Mouse (Mus musculus): ENCODE data around the gene Ccdc148. TPM values are rescaled to one million over a fixed set of nuclear protein-coding genes. Genes with fewer than 3 reads are reported as not detected.

The Ccdc148 gene
- polyA plus RNA-seq, 1 experiment, result 0.09 TPM

DNA sequence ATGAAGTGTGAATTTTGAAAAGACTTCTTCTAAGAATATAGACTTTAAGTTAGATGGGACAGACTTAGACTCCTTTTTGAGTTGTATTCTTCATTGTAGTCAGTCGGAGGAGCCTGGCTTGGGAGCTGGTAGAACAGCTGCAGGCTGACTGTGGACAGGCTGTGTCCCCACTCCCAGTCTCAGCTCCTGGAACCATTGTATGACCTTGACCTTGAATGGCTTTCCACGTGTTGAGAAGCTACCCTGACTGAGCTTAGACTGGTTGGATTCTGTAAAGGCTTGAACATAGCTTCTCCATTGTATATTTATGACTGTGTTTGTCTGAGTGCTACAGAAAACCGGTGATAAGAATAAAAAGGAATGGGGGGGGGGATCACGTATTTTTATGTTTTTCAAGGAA is 36.7 kb upstream of the Ccdc148 start:
- no peak for DNase-seq
- WGBS, result 85% methylated on average over 4 of the region's 4 CpGs
- Histone ChIP-seq H3K4me3 (replicated peaks; ENCODE audit: extremely low read depth, low read depth, low read length) (no peak overlapping the region), H3K4me1 (ENCODE audit: control insufficient read depth, insufficient read depth, low read length) (no peaks in the 10 kb centered on the region; the same call in 1 of the 2 replicates)
- TF ChIP-seq POLR2A (IDR thresholded peaks at IDR 0.05; ENCODE audit: borderline replicate concordance, extremely low read depth, low read depth, low read length) (no peak), CTCF (IDR thresholded peaks at IDR 0.05; ENCODE audit: insufficient read depth, low read length) (no peak)

DNA sequence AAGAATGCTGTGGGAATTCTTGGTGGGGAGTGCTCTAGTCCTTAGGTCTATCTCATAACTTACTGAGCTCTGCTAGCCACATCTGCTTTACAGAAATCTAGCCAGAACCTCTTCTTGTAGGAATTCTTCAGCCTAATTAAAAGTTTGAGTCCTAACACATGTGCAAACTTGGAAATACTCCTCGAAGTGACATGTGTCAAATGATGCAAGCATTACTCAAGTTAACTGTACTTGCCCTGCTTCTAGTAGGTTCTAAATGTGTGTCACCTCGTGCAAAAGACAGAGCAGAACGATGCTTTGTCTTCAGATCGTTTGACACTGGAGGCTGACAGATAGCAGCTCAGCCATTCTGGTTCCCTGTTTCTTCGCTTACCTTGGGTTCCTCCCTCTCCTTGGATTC is 32.6 kb upstream of the Ccdc148 start:
- no peak for TF ChIP-seq CTCF (IDR thresholded peaks at IDR 0.05; ENCODE audit: insufficient read depth, low read length)
- no peak for TF ChIP-seq POLR2A (IDR thresholded peaks at IDR 0.05; ENCODE audit: borderline replicate concordance, extremely low read depth, low read depth, low read length)
- Histone ChIP-seq H3K4me1 (ENCODE audit: control insufficient read depth, insufficient read depth, low read length) (peaks cover 6% of the 10 kb centered on the region), H3K4me3 (replicated peaks; ENCODE audit: extremely low read depth, low read depth, low read length) (no peak overlapping the region)
- 46% methylated on average over 5 of the region's 5 CpGs for WGBS
- no peak for DNase-seq

DNA sequence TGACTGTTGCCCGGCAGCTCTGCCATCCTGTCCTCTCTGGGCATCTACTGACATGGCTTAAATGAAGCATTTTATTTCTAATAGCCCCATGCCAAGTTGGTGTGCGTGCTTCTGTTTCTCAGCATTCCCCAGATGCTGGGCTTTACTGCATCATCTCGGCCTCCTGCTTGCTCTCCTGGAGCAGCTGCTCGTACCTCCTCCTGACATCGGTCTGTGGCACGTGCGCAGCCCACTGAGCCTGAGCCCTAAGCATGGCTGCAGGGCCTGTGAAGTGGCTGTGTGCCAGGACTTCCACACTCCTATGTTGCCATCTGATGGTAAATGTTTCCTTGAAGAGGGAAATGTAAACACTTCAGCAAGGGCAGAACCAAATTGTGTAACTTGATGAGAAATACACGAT is 31.0 kb upstream of the Ccdc148 start:
- TF ChIP-seq CTCF (IDR thresholded peaks at IDR 0.05; ENCODE audit: insufficient read depth, low read length) (no peak), POLR2A (IDR thresholded peaks at IDR 0.05; ENCODE audit: borderline replicate concordance, extremely low read depth, low read depth, low read length) (no peak)
- H3K4me3 ChIP-seq (replicated peaks; ENCODE audit: extremely low read depth, low read depth, low read length), result no peak overlapping the region
- WGBS, result 61% methylated on average over 8 of the region's 8 CpGs

DNA sequence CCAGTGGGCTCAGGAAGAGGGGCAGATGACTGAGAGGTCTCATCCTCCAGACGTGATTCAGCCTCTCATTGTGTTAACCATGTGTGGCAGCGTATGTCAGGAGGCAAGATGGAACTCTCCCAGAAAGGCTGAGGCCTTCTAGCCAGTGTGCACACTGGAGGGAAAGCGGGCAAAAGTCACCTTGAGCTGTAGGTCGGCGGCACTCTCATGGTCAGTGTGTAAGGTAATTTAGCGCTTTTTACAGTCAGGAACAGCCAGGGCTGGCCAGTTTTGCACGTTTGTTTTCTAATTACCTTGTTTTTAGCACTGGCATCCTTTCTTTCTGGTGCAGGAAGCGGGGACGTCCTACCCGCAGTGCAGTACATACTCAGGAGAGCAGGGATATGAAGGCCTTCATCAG is 29.7 kb upstream of the Ccdc148 start:
- TF ChIP-seq CTCF (IDR thresholded peaks at IDR 0.05; ENCODE audit: insufficient read depth, low read length) (no peak), POLR2A (IDR thresholded peaks at IDR 0.05; ENCODE audit: borderline replicate concordance, extremely low read depth, low read depth, low read length) (no peak)
- Histone ChIP-seq H3K4me1 (ENCODE audit: control insufficient read depth, insufficient read depth, low read length) (peaks cover 6% of the 10 kb centered on the region), H3K4me3 (replicated peaks; ENCODE audit: extremely low read depth, low read depth, low read length) (no peak overlapping the region)
- no peak for DNase-seq
- 89% methylated on average over 10 of the region's 10 CpGs for WGBS

More for the DNA sequence above, 31.0 kb upstream of the Ccdc148 start:
- peaks cover 6% of the 10 kb centered on the region for H3K4me1 ChIP-seq (ENCODE audit: control insufficient read depth, insufficient read depth, low read length)
- DNase-seq, result peak; percentile 39

DNA sequence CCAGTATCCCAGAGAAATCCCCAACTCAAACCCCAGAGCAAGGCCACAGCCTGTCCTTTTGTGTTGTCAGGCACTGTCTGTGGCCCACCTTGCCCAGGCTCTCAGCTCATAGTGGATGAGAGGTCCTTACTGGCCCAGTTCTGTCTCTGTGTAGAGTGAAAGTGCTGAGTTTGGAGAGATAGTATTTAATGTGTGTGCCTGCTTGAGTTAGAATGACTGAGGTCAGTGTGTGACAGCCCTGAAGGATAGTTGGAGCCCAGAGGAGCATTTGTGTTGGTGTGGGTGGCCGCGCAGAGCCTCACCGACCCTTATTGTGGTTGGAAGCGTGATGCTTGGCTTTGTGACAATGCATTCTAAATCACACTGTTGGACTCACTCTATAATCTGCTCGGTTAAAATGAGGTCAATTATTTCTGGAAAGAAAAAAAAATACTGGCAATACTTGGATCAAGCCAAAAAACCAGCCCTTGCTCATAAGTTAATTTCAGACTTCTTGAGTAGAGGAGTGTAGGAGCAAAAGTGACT is 29.2 kb upstream of the Ccdc148 start:
- Histone ChIP-seq H3K4me1 (ENCODE audit: control insufficient read depth, insufficient read depth, low read length) (peaks cover 6% of the 10 kb centered on the region), H3K4me3 (replicated peaks; ENCODE audit: extremely low read depth, low read depth, low read length) (no peak overlapping the region)
- TF ChIP-seq CTCF (IDR thresholded peaks at IDR 0.05; ENCODE audit: insufficient read depth, low read length) (no peak), POLR2A (IDR thresholded peaks at IDR 0.05; ENCODE audit: borderline replicate concordance, extremely low read depth, low read depth, low read length) (no peak)
- WGBS, result 61% methylated on average over 5 of the region's 5 CpGs
- no peak for DNase-seq

DNA sequence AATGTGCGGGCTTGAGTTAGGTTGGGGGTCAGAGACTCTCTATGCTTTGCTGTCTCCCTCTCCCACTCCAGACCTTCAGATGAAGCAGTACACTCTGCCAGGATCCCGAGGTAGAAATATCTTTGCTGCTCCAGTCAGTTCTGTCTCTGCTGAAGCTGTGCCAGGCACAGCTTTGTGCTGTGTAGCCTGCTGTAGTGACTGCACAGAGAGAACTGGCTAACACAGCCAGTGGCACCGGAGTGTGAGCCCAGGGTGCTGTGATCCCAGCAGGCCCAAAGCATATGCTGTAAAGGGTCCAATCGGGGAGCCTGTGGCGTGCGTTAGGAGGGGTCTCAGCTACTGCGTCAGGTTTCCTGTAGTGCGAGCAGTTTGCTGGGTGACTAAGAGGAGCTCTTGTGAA is 27.8 kb upstream of the Ccdc148 start:
- Histone ChIP-seq H3K4me3 (replicated peaks; ENCODE audit: extremely low read depth, low read depth, low read length) (no peak overlapping the region), H3K4me1 (ENCODE audit: control insufficient read depth, insufficient read depth, low read length) (peaks cover 6% of the 10 kb centered on the region)
- no peak for TF ChIP-seq CTCF (IDR thresholded peaks at IDR 0.05; ENCODE audit: insufficient read depth, low read length)
- TF ChIP-seq POLR2A (IDR thresholded peaks at IDR 0.05; ENCODE audit: borderline replicate concordance, extremely low read depth, low read depth, low read length), result no peak
- 89% methylated on average over 8 of the region's 8 CpGs for WGBS
- DNase-seq, result no peak

DNA sequence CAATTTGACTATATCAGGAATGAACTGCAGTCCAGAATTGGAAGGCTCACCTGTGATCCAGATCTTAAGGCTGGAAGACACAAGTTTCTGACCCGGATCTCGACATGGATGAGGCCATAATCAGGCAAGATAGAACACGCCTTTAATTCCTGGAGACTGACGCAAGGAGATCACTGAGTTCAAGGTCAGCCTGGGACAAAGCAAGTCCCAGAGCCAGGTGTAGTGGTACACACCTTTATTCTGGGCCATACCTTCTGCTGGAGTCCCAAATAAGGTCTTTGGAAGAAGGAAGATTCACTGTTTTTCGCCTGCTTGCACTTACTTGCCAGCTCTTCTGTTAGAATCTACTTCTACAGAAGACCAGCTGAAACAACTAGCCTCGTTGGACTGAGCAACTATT is 26.5 kb upstream of the Ccdc148 start:
- no peak overlapping the region for H3K4me3 ChIP-seq (replicated peaks; ENCODE audit: extremely low read depth, low read depth, low read length)
- no peak for TF ChIP-seq POLR2A (IDR thresholded peaks at IDR 0.05; ENCODE audit: borderline replicate concordance, extremely low read depth, low read depth, low read length)
- no peak for TF ChIP-seq CTCF (IDR thresholded peaks at IDR 0.05; ENCODE audit: insufficient read depth, low read length)
- no peak for DNase-seq
- H3K4me1 ChIP-seq (ENCODE audit: control insufficient read depth, insufficient read depth, low read length), result peaks cover 6% of the 10 kb centered on the region
- 94% methylated on average over 6 of the region's 6 CpGs for WGBS

DNA sequence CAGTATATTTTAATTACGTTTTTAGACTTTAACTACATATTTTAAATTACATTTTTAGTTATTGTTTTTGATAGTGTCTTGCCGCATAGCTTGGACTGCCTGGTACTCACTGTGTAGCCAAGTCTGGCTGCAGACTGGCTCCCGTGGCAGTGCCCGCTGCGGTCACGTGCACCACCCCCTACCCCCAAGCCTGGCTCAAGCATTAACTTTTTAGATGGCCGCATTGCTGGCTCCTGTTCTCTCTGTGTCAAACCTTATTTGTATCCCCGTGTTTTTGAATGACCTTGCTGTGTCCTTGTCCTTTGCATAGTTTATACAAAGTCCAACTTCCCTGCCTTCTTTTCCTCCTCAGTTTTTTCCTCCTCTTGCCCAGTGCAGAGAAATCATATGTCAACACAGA is 25.6 kb upstream of the Ccdc148 start:
- no peak for DNase-seq
- 89% methylated on average over 8 of the region's 8 CpGs for WGBS
- TF ChIP-seq POLR2A (IDR thresholded peaks at IDR 0.05; ENCODE audit: borderline replicate concordance, extremely low read depth, low read depth, low read length), result no peak
- TF ChIP-seq CTCF (IDR thresholded peaks at IDR 0.05; ENCODE audit: insufficient read depth, low read length), result no peak

DNA sequence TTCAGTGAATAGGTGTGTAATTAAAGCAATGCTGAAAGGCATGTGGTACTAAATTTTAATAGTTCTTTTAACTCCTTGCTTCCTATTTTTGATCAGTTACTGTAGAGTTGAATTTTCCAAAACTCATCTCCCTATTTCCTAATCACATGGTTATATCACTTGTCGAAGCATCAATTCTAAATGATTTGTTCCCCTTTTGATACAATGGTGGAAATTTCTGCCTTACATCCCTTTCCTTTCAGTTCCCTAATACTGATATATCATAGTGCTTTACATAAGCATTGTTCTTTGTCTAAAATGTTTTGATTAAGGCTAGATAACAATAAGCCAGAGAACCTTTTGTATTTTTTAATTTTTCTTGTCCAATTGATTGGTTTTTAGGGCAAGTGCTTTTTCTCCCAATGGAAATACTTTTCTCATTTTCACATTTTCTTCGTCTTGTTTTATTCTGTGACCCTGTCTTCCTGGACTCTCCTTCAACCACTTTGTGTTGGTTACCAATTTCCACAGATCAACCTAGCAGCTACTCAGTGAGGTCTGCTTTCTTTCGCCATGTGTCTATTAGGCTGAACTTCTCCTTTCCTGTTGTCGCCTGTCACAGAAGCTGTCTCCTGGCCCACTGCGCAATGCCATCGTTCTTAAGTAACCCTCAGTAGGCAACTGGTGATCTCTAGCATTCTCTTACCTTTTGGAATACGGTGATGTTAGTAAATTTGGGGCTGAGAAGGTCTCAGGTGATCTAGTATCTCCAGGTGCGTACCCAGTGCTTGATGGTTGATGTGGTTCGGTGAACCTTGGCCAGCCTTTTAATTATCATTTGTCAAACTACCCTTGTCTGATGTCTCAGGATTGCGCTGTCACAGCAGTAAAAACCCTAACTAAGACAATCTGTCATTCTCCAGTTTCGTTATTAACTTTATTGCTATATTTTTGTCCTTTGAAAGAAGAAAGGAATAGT is 23.9 kb upstream of the Ccdc148 start:
- no peak for DNase-seq
- WGBS, result 89% methylated on average over 11 of the region's 11 CpGs
- no peak overlapping the region for H3K4me3 ChIP-seq (replicated peaks; ENCODE audit: extremely low read depth, low read depth, low read length)
- H3K4me1 ChIP-seq (ENCODE audit: control insufficient read depth, insufficient read depth, low read length), result no peaks in the 10 kb centered on the region
- no peak for TF ChIP-seq CTCF (IDR thresholded peaks at IDR 0.05; ENCODE audit: insufficient read depth, low read length)
- TF ChIP-seq POLR2A (IDR thresholded peaks at IDR 0.05; ENCODE audit: borderline replicate concordance, extremely low read depth, low read depth, low read length), result no peak

More for the DNA sequence above, 25.6 kb upstream of the Ccdc148 start:
- 0 out of 2 replicates have a peak, but pooled peaks cover 2% of the 10 kb centered on the region for H3K4me1 ChIP-seq (ENCODE audit: control insufficient read depth, insufficient read depth, low read length)
- no peak overlapping the region for H3K4me3 ChIP-seq (replicated peaks; ENCODE audit: extremely low read depth, low read depth, low read length)

Data from lung, adult 2 months (tissue).